In genomic region chr4:107278188-107278707, GRCm38 (mm10) we compare ENCODE assay signal across 12 mouse cellular contexts. TPM values are rescaled to one million over a fixed set of nuclear protein-coding genes. Genes with fewer than 3 reads are reported as not detected.
A peak's percentile ranks its signal among the peaks of the same experiment; 100 is the strongest.
DNase-seq lines count a peak whose midpoint lies in the region; TF ChIP-seq lines count a peak whose summit lies in the region.
"Had no signal": no experiment of that assay in that cellular context is flagged by ENCODE, and none has a peak within 500 bp of the region (broad histone marks: within the 10 kb centered on the region; RNA-seq: fewer than 3 reads in every experiment).

No protein-coding gene starts in this region.

- peaks cover 17% of the 10 kb centered on the region for H3K4me1 ChIP-seq in midbrain, embryonic 10.5 days
- H3K4me1 ChIP-seq in thymus, adult 2 months (replicated peaks; ENCODE audit: control insufficient read depth, insufficient read depth, low read length) = no peaks in the 10 kb centered on the region
- H3K4me1 ChIP-seq: embryonic facial prominence, embryonic 15.5 days; liver, embryonic 15.5 days had no signal

- H3K9me3 ChIP-seq in midbrain, embryonic 10.5 days (replicated peaks) = no peaks in the 10 kb centered on the region
- H3K9me3 ChIP-seq: embryonic facial prominence, embryonic 15.5 days; liver, embryonic 15.5 days had no signal

- no peak for TF ChIP-seq CTCF in thymus, adult 2 months (IDR thresholded peaks at IDR 0.05; ENCODE audit: borderline replicate concordance, control insufficient read depth, extremely low read depth, insufficient read depth, low read length, poor library complexity)

- H3K4me3 ChIP-seq in midbrain, embryonic 10.5 days = peak overlapping the region; percentile 22; the same call in 1 of the 2 replicates
- no peak overlapping the region for H3K4me3 ChIP-seq in thymus, adult 2 months (ENCODE audit: control insufficient read depth, insufficient read depth, low read length)
- H3K4me3 ChIP-seq: embryonic facial prominence, embryonic 15.5 days; liver, embryonic 15.5 days had no signal

- DNase-seq in gastrocnemius, postnatal 25 days = peak; percentile 17
- DNase-seq in gastrocnemius, postnatal 36 days = no peak
- peak; percentile 25 for DNase-seq in 416B (ENCODE audit: low read depth)
- DNase-seq in embryo, embryonic 10 days (ENCODE audit: low spot score) = peak; percentile 48
- DNase-seq in midbrain, embryonic 10.5 days (ENCODE audit: low spot score) = peak; percentile 50
- DNase-seq in adrenal gland, postnatal 25 days = no peak
- no peak for DNase-seq in left cerebral cortex, adult 18-20 months (ENCODE audit: low spot score in 2 of 2)
- DNase-seq in thymus, adult 2 months = no peak

- no peak for TF ChIP-seq POLR2A in thymus, adult 2 months (IDR thresholded peaks at IDR 0.05; ENCODE audit: control insufficient read depth, extremely low read depth, insufficient read depth, low read length, poor library complexity)

- H3K27me3 ChIP-seq in midbrain, embryonic 10.5 days (ENCODE audit: low read depth, poor library complexity, severe bottlenecking) = peaks cover 62% of the 10 kb centered on the region
- H3K27me3 ChIP-seq in thymus, adult 2 months (ENCODE audit: control insufficient read depth, insufficient read depth, low read length) = no peaks in the 10 kb centered on the region
- H3K27me3 ChIP-seq: embryonic facial prominence, embryonic 15.5 days; liver, embryonic 15.5 days had no signal

- intact Hi-C loops in gastrocnemius, postnatal 36 days (cut with DNase I) = no loop called here

- peaks cover 5% of the 10 kb centered on the region; the same call in 1 of the 2 replicates for H3K36me3 ChIP-seq in midbrain, embryonic 10.5 days
- H3K36me3 ChIP-seq in thymus, adult 2 months (ENCODE audit: control insufficient read depth, insufficient read depth, low read length) = peaks cover 20% of the 10 kb centered on the region
- H3K36me3 ChIP-seq: liver, embryonic 15.5 days had no signal

- H3K27ac ChIP-seq in midbrain, embryonic 10.5 days (replicated peaks) = no peak overlapping the region
- no peak overlapping the region for H3K27ac ChIP-seq in thymus, adult 2 months (ENCODE audit: control insufficient read depth, insufficient read depth, low read length)
- H3K27ac ChIP-seq: embryonic facial prominence, embryonic 15.5 days; liver, embryonic 15.5 days had no signal

- WGBS in midbrain, embryonic 10.5 days = 6% methylated on average over 8 of the region's 8 CpGs
- WGBS in thymus, adult 2 months = 87% methylated on average over 8 of the region's 8 CpGs

RNA-seq across cellular contexts. Expression of gene Hspb11, which starts 24.9 kb away (rescaled TPM):
- 1 to 10 TPM; 7.0 to 9.8 TPM for total RNA-seq in gastrocnemius, postnatal 25 days (2021)
- total RNA-seq in gastrocnemius, postnatal 36 days (2021) = 10 to 100 TPM; 10.4 to 10.6 TPM
- polyA plus RNA-seq in midbrain, embryonic 10.5 days (2016; fragmentation: Nextera tagmentation; extraction: Ambion mirVana) = 25.6 and 25.9 TPM in 2 replicates
- 18.1 and 26.8 TPM in 2 replicates for total RNA-seq in adrenal gland, postnatal 25 days (2021)
- 10 to 100 TPM; 17.8 to 18.6 TPM for total RNA-seq in left cerebral cortex, adult 18-20 months (2021)
- polyA plus RNA-seq in thymus, adult 2 months (2012; rRNA removed) = 8.5 and 8.9 TPM in 2 replicates

RNA-seq across cellular contexts. Expression of gene Lrrc42, which starts 24.9 kb away (rescaled TPM):
- 1 to 10 TPM; 6.7 to 8.8 TPM for total RNA-seq in gastrocnemius, postnatal 25 days (2021)
- 1 to 10 TPM; 7.0 to 7.8 TPM for total RNA-seq in gastrocnemius, postnatal 36 days (2021)
- 75.0 and 83.0 TPM in 2 replicates for polyA plus RNA-seq in midbrain, embryonic 10.5 days (2016; fragmentation: Nextera tagmentation; extraction: Ambion mirVana)
- 36.0 and 46.9 TPM in 2 replicates for total RNA-seq in adrenal gland, postnatal 25 days (2021)
- 10 to 100 TPM; 29.7 to 32.0 TPM for total RNA-seq in left cerebral cortex, adult 18-20 months (2021)
- 51.3 and 61.7 TPM in 2 replicates for polyA plus RNA-seq in thymus, adult 2 months (2012; rRNA removed)

RNA-seq across cellular contexts. Expression of gene Dio1, which starts 28.7 kb away (rescaled TPM):
- not detected for total RNA-seq in gastrocnemius, postnatal 25 days (2021)
- total RNA-seq in gastrocnemius, postnatal 36 days (2021) = not detected
- polyA plus RNA-seq in midbrain, embryonic 10.5 days (2016; fragmentation: Nextera tagmentation; extraction: Ambion mirVana) = not detected in 2 replicates
- total RNA-seq in adrenal gland, postnatal 25 days (2021) = 2.5 TPM in 1 of 2 replicates, not detected in the other
- not detected for total RNA-seq in left cerebral cortex, adult 18-20 months (2021)
- polyA plus RNA-seq in thymus, adult 2 months (2012; rRNA removed) = 9.3 and 9.7 TPM in 2 replicates
- total RNA-seq: gastrocnemius, adult 18-20 months; layer of hippocampus, postnatal 14 days had no signal
- polyA plus RNA-seq: liver, embryonic 15.5 days had no signal

RNA-seq across cellular contexts. Expression of gene Yipf1, which starts 35.9 kb away (rescaled TPM):
- 10 to 100 TPM in 1 of 2 experiments, 1 to 10 TPM in 1; 8.7 to 11.4 TPM for total RNA-seq in gastrocnemius, postnatal 25 days (2021)
- total RNA-seq in gastrocnemius, postnatal 36 days (2021) = 1 to 10 TPM; 7.6 to 8.3 TPM
- polyA plus RNA-seq in midbrain, embryonic 10.5 days (2016; fragmentation: Nextera tagmentation; extraction: Ambion mirVana) = 37.8 and 42.6 TPM in 2 replicates
- total RNA-seq in adrenal gland, postnatal 25 days (2021) = 85.7 and 117 TPM in 2 replicates
- total RNA-seq in left cerebral cortex, adult 18-20 months (2021) = 10 to 100 TPM; 45.2 to 47.4 TPM
- 52.0 and 57.1 TPM in 2 replicates for polyA plus RNA-seq in thymus, adult 2 months (2012; rRNA removed)

Comparison
In these comparisons a context has a peak if more than half of its experiments do, and no peak if none do; other contexts are left out.
1. DNase-seq: peak in gastrocnemius, postnatal 25 days (single experiment), 416B (single experiment), embryo, embryonic 10 days (single experiment) and midbrain, embryonic 10.5 days (single experiment); none in gastrocnemius, postnatal 36 days (0 of 2), adrenal gland, postnatal 25 days (single experiment), left cerebral cortex, adult 18-20 months (0 of 2) and thymus, adult 2 months (single experiment).